Mouse (Mus musculus) regulatory T cell (primary cell): ENCODE measurements around the gene Gdap2.

ENCODE experiments used
- in situ Hi-C: fragments of 300-600 bp; cut with MboI, MseI; formaldehyde crosslinking; loops from one replicate; pipeline ENCODE4 v1.15.1; 2025; ENCODE audit warnings: high pct_unique_total_duplicates

Gene Gdap2

GRCm38 (mm10) chr3:100162315-100163105, at the start of gene Gdap2, which contains the start of gene Wdr3:
Gene Gdap2 (plus strand): TSS chr3:100162381.
Gene Wdr3 (minus strand): TSS chr3:100162407.
- in situ Hi-C loops = loop anchor here (10.0 to 25.0 kb wide), 3 partner anchors 322 to 1828 kb away; partner anchors contain the start of genes Phgdh, Tbx15 and Tent5c

GRCm38 (mm10) chr3:100118681-100119080, 43.5 kb upstream of the Gdap2 start:
- in situ Hi-C loops = no loop called here

DNA sequence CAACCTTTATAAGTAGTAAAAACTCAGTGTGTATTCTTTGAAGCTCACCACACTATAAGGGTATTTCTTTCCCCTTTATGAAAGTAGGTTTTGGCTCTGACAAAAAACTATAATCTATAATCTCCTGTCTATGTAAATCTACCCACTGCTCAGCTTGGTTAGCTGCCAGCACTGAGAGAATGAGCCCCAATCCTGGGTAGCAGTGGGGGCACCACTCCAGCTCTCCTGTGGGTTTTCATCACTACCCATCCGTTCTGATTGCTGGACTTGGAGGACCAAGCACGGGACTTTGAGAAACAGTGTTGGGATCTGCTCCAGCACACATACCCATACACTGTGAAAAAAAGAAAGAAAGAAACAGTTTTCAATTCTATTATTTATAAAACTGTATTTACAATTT, 40.2 kb upstream of the Gdap2 start:
- in situ Hi-C loops = no loop called here

GRCm38 (mm10) chr3:100122445-100122844, 39.7 kb upstream of the Gdap2 start:
- in situ Hi-C loops = no loop called here

- in situ Hi-C loops = loop anchor here (10.0 to 25.0 kb wide), 3 partner anchors 324 to 1826 kb away; partner anchors contain the start of genes Phgdh, Tbx15 and Tent5c
Measured at GRCm38 (mm10) chr3:100160682-100161445, 1.3 kb upstream of the Gdap2 start.

GRCm38 (mm10) chr3:100161665-100162314, 391 bp upstream of the Gdap2 start:
- in situ Hi-C loops = loop anchor here (10.0 to 25.0 kb wide), 3 partner anchors 323 to 1827 kb away; partner anchors contain the start of genes Phgdh, Tbx15 and Tent5c

GRCm38 (mm10) chr3:100163556-100163955, 1.4 kb downstream of the Gdap2 start:
- in situ Hi-C loops = loop anchor here (10.0 to 25.0 kb wide), 3 partner anchors 321 to 1829 kb away; partner anchors contain the start of genes Phgdh, Tbx15 and Tent5c

- in situ Hi-C loops = loop anchor here (10.0 to 25.0 kb wide), 3 partner anchors 320 to 1830 kb away; partner anchors contain the start of genes Phgdh, Tbx15 and Tent5c
Measured at GRCm38 (mm10) chr3:100164991-100165390, 2.8 kb downstream of the Gdap2 start.

GRCm38 (mm10) chr3:100176031-100176430, 13.8 kb downstream of the Gdap2 start:
- in situ Hi-C loops = no loop called here

- in situ Hi-C loops = loop anchor here (10.0 kb wide), 1 partner anchor 384 kb away; no protein-coding TSS in a partner anchor
Measured at GRCm38 (mm10) chr3:100180471-100180870, 18.3 kb downstream of the Gdap2 start.

DNA sequence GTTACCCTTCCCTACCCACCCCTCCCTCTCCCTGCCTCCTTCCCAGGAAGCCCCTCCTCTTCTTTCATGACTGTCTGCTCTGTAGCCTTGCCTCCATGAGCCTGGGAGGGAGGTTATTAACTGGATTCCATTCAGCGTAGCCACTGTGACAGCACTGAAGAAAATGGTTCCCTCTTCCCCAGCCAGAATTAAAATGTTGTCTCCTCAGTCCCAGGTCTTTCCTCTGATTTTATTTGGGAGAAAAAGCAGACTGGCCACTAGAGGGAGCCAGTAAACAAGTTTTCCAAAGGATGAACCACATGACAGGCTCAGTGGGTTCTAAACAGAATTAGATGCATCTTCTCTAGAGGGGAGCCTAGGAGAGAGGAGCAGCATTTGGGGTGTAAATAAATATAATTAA, 27.3 kb downstream of the Gdap2 start:
- in situ Hi-C loops = loop anchor here (10.0 kb wide), 1 partner anchor 375 kb away; no protein-coding TSS in a partner anchor

DNA sequence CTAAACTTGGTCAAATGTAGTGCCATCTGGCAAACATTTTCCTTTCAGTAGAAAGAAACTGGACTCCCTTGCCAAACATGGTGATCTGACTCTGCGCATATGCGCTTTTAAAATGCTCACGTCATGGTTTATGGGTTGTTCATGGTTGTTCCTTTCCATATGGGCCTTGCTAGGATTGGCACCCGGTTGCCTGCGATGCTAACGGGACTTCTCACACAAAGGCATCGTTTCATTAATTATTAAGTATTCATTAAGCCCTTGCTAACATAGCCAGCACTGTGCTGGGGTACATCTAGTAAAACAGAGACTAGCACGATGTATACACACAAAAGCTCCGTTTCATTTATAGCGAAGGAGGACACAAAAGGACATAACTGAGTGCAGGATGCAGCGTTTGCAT, 27.7 kb downstream of the Gdap2 start:
- in situ Hi-C loops = loop anchor here (10.0 kb wide), 1 partner anchor 375 kb away; no protein-coding TSS in a partner anchor

DNA sequence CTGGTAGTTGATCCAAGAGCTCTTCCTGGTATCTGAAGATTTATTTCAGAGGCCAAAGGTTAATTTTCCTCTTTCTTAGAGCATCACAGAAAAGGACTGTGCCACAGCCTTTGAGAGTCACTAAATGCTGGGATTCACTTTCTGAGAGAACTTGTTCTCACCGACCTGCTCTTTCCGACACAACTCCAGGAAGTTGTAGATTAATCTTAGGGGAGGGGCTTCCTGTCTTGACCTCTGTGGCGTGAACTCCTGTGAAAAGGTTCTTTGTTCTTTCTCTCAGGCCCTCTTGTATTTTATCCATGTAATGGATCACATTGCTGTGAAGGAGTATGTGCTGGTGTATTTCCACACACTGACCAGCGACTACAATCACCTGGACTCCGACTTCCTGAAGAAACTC, 32.0 kb downstream of the Gdap2 start:
- in situ Hi-C loops = no loop called here

DNA sequence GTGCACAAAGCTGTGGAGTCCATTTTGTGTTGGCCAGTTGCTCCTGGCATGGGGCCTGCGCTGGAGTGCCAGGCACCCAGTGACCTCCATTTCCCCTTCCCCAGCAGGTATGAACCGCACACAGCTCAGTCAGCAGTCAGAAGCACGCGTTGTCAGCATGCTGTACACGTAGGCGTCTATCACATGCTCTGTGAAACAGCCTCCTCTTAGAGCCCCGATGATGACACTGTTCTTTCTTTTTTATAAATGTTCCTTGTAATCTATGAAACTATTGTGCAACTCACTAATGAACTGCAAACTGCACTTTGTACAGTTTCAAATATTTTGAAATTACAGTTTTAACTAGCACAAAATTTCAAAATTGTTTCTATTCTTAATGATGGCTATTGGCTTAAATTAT, 39.4 kb downstream of the Gdap2 start:
- in situ Hi-C loops = no loop called here

- in situ Hi-C loops = no loop called here
Measured at GRCm38 (mm10) chr3:100206973-100207372, 44.8 kb downstream of the Gdap2 start.

DNA sequence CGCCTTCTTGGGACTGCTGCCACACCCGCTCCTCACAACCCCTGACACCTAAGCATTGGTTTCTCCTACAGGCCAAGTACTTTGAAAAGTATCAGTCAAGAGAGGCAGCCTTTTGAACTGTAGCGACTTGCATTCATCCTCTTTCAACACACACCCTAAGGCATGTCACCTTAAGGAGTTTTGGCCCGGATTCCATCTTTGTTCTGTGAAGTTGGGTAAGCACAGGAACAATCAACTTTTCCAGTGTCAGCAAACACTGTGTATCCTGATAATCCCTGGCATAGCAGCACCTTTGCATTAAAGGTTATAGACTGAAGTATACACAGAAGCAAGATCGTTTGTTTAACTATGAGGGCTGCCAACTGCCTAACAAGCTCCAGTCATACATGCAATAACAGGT, 53.3 kb downstream of the Gdap2 start:
- in situ Hi-C loops = no loop called here

DNA sequence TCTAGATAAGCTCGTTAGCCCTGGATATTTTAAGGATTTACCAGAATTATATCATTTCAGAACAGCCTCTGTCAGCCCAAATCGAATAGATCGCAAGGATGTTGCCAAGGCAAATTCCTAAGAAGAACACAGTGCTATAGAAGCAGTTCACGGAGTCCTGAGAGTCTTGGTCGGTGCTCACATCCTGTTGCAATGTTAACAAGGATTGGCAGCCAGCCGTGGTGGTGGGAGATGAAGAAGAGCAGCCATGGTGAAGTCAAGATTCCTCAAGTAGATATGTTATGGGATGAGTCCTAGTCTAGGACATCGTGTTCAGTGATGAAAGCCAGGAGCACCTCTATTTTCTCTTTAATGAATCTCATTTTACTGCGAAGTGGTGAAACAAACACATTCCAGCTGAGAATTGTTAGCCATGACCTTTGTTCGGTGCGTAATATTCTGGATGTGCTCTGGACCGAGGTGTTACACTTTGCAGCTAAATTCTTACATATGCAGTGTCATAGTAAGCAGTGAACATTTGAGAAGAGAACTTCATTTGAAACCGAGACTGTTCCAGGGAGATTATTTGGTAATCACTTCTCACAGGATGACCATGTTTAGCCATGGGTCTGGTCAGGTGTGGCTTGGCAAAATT, 63.3 kb downstream of the Gdap2 start:
- in situ Hi-C loops = no loop called here

GRCm38 (mm10) chr3:100227509-100227908, 65.3 kb downstream of the Gdap2 start:
- in situ Hi-C loops = no loop called here

DNA sequence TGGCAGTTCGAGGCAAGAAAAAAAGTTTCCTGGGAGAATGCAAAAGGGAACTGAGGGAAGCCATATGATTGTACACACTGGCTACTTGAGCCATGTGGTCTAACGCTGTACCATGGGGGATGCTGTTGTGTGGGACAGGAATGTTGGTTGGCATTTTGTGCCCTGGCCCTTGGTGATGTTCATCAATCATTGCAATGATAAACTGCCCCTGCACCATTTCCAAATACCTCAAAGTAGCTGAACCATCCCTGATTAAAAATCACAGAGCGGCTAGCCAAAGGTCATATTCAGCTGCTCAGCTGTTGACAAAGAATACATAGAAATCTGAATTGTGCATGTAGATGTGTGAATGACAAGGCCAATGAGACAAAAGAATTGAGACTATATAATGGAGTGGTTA, 66.8 kb downstream of the Gdap2 start:
- in situ Hi-C loops = no loop called here

GRCm38 (mm10) chr3:100236725-100237436, 74.7 kb downstream of the Gdap2 start:
- in situ Hi-C loops = no loop called here
